Mouse (Mus musculus): ENCODE measurements at regions not wholly inside any gene's neighbourhood (a gene's known extent, or its start where the extent isn't known, plus 50 kb on each side); places are given as distances from the start of the nearest gene placed in this dataset.
A peak's percentile ranks its signal among the peaks of the same experiment; 100 is the strongest.

DNA sequence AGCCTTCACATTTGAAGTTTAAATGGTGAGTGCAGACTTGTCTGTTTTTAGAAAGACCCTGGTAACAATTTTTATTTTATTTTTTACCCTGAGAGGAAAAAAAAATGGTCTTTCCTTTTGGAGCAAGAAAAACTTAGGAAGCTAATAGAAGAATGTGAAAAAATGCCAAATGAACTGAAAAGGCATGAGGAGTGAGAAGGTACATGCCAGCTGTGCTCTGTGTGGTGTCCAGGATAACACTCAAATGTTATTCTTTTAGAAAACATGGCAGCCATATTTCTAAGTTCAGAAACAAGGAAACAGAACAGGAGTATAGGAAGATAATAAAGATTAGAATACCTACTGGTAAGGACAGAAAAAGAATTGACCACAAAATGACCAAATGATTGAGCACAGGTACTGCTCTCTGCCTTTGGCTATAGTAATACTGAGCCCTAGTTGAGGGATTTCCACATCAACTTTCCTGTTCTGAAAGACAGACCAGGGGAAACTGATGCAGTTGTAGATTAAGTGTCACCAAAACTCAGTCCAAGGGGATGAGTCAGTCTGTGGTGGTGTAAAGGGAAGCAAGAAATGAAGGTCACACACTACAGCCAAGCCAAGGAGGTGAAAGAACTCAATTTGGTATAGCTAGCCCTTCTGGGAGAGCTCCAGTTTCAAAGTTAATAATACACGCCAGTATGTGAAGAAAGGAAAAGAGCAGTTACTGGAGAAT, 758.5 kb downstream of the Robo2 start:
- no peak for DNase-seq (ENCODE audit: low read depth, low spot score)

DNA sequence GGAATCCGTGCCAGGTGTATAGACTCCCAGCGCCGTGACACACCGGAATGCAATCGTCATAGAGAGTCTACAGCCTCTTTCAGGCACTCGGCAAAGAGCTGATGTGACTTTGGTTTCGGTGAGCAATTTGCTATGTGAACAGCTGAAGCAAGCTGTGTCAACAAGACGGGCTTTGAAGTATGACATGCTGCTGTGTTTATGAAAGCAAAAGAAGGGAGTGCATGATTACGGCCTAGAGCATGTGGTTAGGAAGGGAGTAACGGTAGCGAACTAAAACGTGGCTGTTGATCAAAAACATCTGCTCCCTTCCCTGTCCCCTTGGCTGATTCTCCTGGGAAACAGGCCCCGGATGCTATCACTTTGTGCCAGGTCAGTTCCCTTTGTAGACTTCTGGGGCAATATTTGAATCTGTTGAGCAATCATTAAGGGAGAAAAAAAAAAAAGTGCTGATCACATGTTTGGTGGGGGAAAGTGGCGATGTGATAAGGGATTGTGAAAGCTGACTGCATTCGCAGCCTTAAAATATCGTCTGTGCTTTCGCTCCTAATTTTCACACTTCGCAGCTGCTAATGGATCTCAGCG, 764.3 kb downstream of the Robo2 start:
- peak; percentile 18 for DNase-seq (ENCODE audit: low read depth, low spot score)

GRCm38 (mm10) chr16:73613017-73613416, 798.6 kb downstream of the Robo2 start:
- no peak for DNase-seq (ENCODE audit: low read depth, low spot score)

DNA sequence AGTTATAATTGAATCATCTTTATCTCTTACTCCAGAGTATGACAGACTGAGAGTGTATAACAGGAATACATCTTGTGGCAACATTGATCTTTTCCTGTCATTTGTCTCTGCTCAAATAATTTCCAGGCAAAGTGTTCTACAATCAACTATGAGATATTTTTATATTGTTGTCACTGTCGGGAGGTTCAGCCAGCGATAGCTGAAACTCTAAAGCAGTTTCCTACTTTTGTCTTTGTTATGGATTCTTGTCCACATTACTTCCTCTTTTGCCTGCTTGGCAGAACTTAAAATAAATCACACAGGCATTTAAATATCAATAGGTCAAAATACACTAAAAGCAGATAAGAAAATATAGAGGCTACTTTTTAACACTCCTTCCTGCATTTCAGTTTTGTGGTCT, 820.2 kb downstream of the Robo2 start:
- no peak for DNase-seq (ENCODE audit: low read depth, low spot score)

DNA sequence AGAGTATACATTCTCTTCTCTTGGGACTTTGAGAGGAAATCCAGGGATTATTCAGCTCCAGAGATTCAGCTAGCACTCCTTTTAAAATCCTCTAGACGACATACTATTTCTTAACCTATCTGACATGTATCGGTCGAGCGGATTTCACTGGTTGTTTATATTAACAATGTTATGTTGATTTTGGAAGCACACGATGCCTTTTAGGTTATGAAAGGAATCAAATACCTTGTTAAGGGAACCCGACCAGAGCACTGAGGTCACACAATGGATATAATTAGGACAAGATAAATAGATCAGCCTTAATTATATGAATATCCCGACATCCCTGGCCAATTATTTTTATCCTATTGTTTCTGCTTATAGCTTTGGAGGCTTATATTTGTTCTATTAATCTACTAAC, 850.4 kb downstream of the Robo2 start:
- DNase-seq (ENCODE audit: low read depth, low spot score): no peak

- DNase-seq (ENCODE audit: low read depth, low spot score): no peak
These were observed 854.7 kb downstream of the Robo2 start for GRCm38 (mm10) chr16:73556940-73557339.

DNA sequence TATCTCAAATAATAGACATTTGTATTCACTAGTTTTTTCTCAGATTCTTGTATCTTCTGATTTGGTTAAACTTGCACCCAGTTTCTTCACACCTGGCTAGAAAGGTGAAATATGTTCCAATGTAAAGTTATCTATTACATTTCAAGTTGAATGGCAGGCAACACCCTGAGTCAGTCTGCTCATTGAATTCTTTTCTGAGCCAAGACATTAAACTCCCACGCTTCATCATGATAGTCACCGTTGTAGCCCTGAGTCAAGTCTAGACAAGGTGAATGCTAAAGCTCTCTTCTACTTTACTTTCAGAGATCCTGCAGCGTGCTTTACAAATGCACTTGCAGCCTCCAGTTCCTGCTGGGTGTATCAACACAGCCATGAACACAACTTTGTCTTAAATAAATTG, 868.0 kb downstream of the Robo2 start:
- no peak for DNase-seq (ENCODE audit: low read depth, low spot score)

GRCm38 (mm10) chr16:73538040-73538439, 873.6 kb downstream of the Robo2 start:
- no peak for DNase-seq (ENCODE audit: low read depth, low spot score)

- no peak for DNase-seq (ENCODE audit: low read depth, low spot score)
These were observed 874.1 kb downstream of the Robo2 start for GRCm38 (mm10) chr16:73537541-73537940.

GRCm38 (mm10) chr16:73530191-73530590, 881.4 kb downstream of the Robo2 start:
- DNase-seq (ENCODE audit: low read depth, low spot score): no peak

DNA sequence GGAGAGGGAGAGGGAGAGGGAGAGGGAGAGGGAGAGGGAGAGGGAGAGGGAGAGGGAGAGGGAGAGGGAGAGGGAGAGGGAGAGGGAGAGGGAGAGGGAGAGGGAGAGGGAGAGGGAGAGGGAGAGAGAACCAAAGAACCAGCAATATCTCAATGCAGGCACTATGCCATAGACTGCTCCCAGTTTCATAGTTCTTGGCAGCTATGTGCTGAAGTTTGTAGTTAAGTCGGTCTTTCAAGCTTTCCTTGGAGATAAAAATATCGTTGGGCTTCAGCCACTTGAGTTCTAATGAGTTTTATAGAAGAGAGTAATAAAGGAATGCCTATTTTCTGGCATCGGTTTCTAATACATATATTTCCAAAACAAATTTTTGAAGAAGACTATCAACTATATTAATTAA, 888.7 kb downstream of the Robo2 start:
- peak; percentile 19 for DNase-seq (ENCODE audit: low read depth, low spot score)

- no peak for DNase-seq (ENCODE audit: low read depth, low spot score)
These were observed 906.9 kb downstream of the Robo2 start for GRCm38 (mm10) chr16:73504759-73505158.

- no peak for DNase-seq (ENCODE audit: low read depth, low spot score)
These were observed 912.9 kb downstream of the Robo2 start for GRCm38 (mm10) chr16:73498636-73499208.

DNA sequence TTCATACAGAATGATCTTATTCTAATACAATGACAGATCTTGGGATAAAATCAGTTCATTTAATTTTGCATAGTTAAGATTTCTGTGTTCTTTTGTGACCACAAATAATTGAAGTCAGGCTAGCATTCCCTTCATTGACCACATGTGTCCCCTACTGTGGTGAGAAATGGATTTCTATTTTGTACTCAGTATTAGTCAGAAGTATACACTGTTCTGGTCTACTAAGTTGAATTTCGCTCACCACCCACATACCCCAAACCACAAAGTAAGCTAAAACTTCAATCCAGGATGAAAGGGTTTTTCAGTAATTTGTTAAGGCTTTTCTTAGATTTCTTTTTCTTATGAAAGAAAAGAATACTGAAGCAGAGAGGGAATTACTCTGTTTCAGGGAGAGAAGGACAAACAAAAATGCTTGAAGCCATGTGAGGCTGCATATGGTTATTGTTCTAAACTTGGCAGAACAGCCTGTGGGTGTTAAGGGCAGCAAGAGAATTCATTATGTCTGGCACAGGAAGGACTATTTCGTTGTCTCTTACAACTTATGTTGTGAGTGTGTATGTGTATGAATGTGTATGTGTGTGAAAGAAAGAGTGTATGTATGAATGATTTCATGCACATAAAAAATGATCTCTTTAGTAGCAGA, 928.3 kb downstream of the Robo2 start:
- DNase-seq (ENCODE audit: low read depth, low spot score): peak; percentile 26

DNA sequence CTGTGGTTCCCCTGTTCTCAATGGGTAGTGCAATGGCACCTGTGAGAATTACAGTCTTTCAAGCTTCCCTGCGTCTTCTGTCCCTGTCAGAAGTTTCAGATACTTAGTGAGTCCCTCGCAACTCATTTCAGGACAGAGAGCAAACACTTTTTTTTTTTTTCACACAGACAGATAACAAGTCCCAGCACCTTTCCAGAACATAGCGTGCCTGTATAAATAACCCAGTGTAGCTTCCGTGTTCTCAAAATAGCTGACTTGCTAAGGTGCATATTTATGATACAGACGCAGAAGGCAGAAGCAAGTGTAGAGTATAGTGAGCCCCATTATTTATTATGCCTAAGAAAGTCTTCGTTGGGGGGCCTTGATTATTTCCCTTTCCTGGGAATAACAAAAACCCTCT, 929.4 kb downstream of the Robo2 start:
- peak; percentile 6 for DNase-seq (ENCODE audit: low read depth, low spot score)

DNA sequence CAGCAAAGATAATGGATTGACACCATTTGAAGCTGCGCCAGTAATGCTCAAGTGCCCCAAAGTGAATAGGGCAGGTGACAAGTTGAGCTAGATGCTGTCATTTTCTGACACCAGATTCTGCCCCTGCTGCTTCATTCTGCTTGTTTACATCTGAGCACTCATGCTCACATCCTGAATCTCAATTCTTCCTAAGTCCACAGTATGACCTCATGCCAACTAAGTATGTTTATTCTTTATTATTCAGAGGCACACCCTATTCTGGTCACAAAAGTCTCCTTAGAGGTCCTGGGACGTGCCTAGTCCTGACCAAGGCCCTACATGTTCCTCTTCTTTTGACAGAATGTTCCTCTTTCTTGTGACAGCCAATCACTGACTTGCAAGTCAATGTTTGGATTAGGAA, 938.1 kb downstream of the Robo2 start:
- DNase-seq (ENCODE audit: low read depth, low spot score): no peak

GRCm38 (mm10) chr16:73471547-73471946, 940.1 kb downstream of the Robo2 start:
- DNase-seq (ENCODE audit: low read depth, low spot score): no peak

GRCm38 (mm10) chr16:73470535-73470934, 941.1 kb downstream of the Robo2 start:
- no peak for DNase-seq (ENCODE audit: low read depth, low spot score)

GRCm38 (mm10) chr16:73466296-73466695, 945.3 kb downstream of the Robo2 start:
- DNase-seq (ENCODE audit: low read depth, low spot score): no peak

- no peak for DNase-seq (ENCODE audit: low read depth, low spot score)
These were observed 949.1 kb downstream of the Robo2 start for GRCm38 (mm10) chr16:73462516-73462915.

DNA sequence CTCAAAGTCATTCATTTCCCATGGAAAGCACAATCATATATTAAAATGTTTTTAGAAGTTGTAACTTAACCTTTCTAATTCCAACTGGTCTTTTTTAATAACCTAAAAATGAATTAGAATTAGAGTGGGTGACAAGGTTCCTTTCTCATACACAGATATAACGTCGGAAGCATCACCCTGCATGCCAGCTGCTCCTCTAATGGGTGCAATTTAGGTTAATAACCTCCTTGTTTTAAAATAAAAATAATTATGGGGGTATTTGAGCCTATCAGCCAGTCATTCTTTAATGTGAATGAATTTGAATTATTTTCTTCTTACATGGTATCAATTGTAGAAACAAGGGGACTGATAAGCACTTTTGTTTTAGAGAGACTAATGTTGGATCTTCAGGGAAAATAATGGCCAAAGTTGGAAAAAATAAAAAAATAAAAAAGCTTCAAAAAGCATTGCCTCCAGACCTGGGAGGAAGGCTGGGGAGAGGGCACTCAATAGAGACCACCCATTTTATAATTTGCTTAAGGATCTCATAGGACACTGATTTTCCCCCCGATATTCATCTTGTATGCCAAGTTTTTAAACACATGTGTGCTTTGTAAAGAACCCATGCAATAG, 960.9 kb downstream of the Robo2 start:
- DNase-seq (ENCODE audit: low read depth, low spot score): no peak

- DNase-seq (ENCODE audit: low read depth, low spot score): no peak
These were observed 961.8 kb downstream of the Robo2 start for GRCm38 (mm10) chr16:73449836-73450235.
